Mouse (Mus musculus) MEL (cell line): ENCODE results near the gene Eif5b. TPM values are rescaled to one million over a fixed set of nuclear protein-coding genes. Genes with fewer than 3 reads are reported as not detected.

Experiments used
- DNase-seq: peaks from one replicate; pipeline ENCODE4 v3.0.0; 2011; ENCODE audit warnings: low read depth, low spot score
- H3K27ac ChIP-seq: 2 replicates; pipeline ENCODE4 v1.5.1; 2012; ENCODE audit warnings: low read depth, mild to moderate bottlenecking, control low read depth, low read length, moderate library complexity; ENCODE audit not compliant: control insufficient read depth
- H3K27me3 ChIP-seq, 2 experiments: fragments of 150-350 bp in 1 of 2; sonication (generic) in 1 of 2; 2 replicates each; pipeline ENCODE4 v1.6.1; 2012; ENCODE audit warnings: low read length in 2 of 2, mild to moderate bottlenecking in 2 of 2, improper control_type of control experiment in 1 of 2, moderate library complexity in 1 of 2; ENCODE audit not compliant: insufficient read depth in 2 of 2, control insufficient read depth in 1 of 2
- H3K36me3 ChIP-seq, 2 experiments: 2 replicates each; pipeline ENCODE4 v1.6.1; 2012 to 2014; ENCODE audit warnings: low read length in 2 of 2, improper control_type of control experiment in 1 of 2, inconsistent platforms in 1 of 2, mild to moderate bottlenecking in 1 of 2; ENCODE audit not compliant: insufficient read depth in 2 of 2, control insufficient read depth in 1 of 2
- H3K4me1 ChIP-seq, 2 experiments: fragments of 150-350 bp in 1 of 2; sonication (generic) in 1 of 2; 2 replicates each; pipeline ENCODE4 v1.6.1; 2012; ENCODE audit warnings: low read length in 2 of 2, improper control_type of control experiment in 1 of 2, mild to moderate bottlenecking in 1 of 2; ENCODE audit not compliant: insufficient read depth in 2 of 2, control insufficient read depth in 1 of 2
- H3K4me3 ChIP-seq, 2 experiments: fragments of 150-350 bp in 1 of 2; sonication (generic) in 1 of 2; 2 replicates each; pipeline ENCODE4 v1.5.1; 2012; ENCODE audit warnings: low read depth in 2 of 2, low read length in 2 of 2, mild to moderate bottlenecking in 2 of 2, moderate library complexity in 2 of 2, control low read depth in 1 of 2, improper control_type of control experiment in 1 of 2; ENCODE audit not compliant: control insufficient read depth in 1 of 2, insufficient read depth in 1 of 2
- H3K79me2 ChIP-seq: 2 replicates; pipeline ENCODE4 v1.6.1; 2012; ENCODE audit warnings: mild to moderate bottlenecking, low read length, moderate library complexity; ENCODE audit not compliant: control insufficient read depth, poor library complexity, insufficient read depth
- H3K9ac ChIP-seq: 2 replicates; pipeline ENCODE4 v1.6.1; 2012; ENCODE audit warnings: low read depth, mild to moderate bottlenecking, control low read depth, low read length, moderate library complexity; ENCODE audit not compliant: control insufficient read depth, poor library complexity, severe bottlenecking
- H3K9me3 ChIP-seq: fragments of 150-350 bp; sonication (generic); replicated peaks from 2 replicates; pipeline ENCODE4 v1.6.1; 2012; ENCODE audit warnings: mild to moderate bottlenecking, low read length, improper control_type of control experiment, moderate library complexity; ENCODE audit not compliant: insufficient read depth
- BHLHE40 ChIP-seq: IDR thresholded peaks from 2 replicates; pipeline ENCODE4 v1.6.1; 2012; ENCODE audit warnings: low read depth, mild to moderate bottlenecking, inconsistent platforms, low read length, improper control_type of control experiment, borderline replicate concordance
- CHD2 ChIP-seq: IDR thresholded peaks from 2 replicates; pipeline ENCODE4 v1.6.1; 2011; ENCODE audit warnings: low read length, improper control_type of control experiment
- CTCF ChIP-seq, 3 experiments: IDR thresholded peaks in 2 of 3; conservative IDR thresholded peaks in 1 of 3; 2 replicates each; pipeline ENCODE4 v1.5.1; 2011 to 2012; ENCODE audit warnings: low read length in 3 of 3, low read depth in 2 of 3, mild to moderate bottlenecking in 2 of 3, improper control_type of control experiment in 1 of 3, inconsistent platforms in 1 of 3, mixed read lengths in 1 of 3, moderate library complexity in 1 of 3; ENCODE audit not compliant: control insufficient read depth in 1 of 3, insufficient read depth in 1 of 3, poor library complexity in 1 of 3, severe bottlenecking in 1 of 3
- E2F4 ChIP-seq: IDR thresholded peaks from 2 replicates; pipeline ENCODE4 v1.6.1; 2011; ENCODE audit warnings: low read depth, low read length, improper control_type of control experiment, borderline replicate concordance
- ELF1 ChIP-seq: IDR thresholded peaks from 2 replicates; pipeline ENCODE4 v1.6.1; 2014; ENCODE audit warnings: low read depth, mild to moderate bottlenecking, inconsistent platforms, low read length, improper control_type of control experiment, moderate library complexity
- ETS1 ChIP-seq: IDR thresholded peaks from 2 replicates; pipeline ENCODE4 v1.6.1; 2012; ENCODE audit warnings: low read depth, mild to moderate bottlenecking, inconsistent platforms, low read length, improper control_type of control experiment, moderate library complexity
- GABPA ChIP-seq: IDR thresholded peaks from 2 replicates; pipeline ENCODE4 v1.6.1; 2012; ENCODE audit warnings: low read depth, mild to moderate bottlenecking, inconsistent platforms, low read length, improper control_type of control experiment, moderate library complexity
- GATA1 ChIP-seq: IDR thresholded peaks from 2 replicates; pipeline ENCODE4 v1.6.1; 2011; ENCODE audit warnings: low read depth, low read length, improper control_type of control experiment
- HCFC1 ChIP-seq: IDR thresholded peaks from 2 replicates; pipeline ENCODE4 v1.6.1; 2012; ENCODE audit warnings: low read depth, mild to moderate bottlenecking, inconsistent platforms, low read length, improper control_type of control experiment, moderate library complexity
- JUND ChIP-seq: IDR thresholded peaks from 2 replicates; pipeline ENCODE4 v1.6.1; 2011; ENCODE audit warnings: low read depth, mild to moderate bottlenecking, improper control_type of control experiment, low read length
- KAT2A ChIP-seq: conservative IDR thresholded peaks from 2 replicates; pipeline ENCODE4 v1.6.1; 2012; ENCODE audit warnings: low read depth, low read length, improper control_type of control experiment, inconsistent platforms
- MAFK ChIP-seq: IDR thresholded peaks from 2 replicates; pipeline ENCODE4 v1.6.1; 2011; ENCODE audit warnings: low read depth, mild to moderate bottlenecking, low read length, improper control_type of control experiment, borderline replicate concordance
- MAX ChIP-seq: IDR thresholded peaks from 2 replicates; pipeline ENCODE4 v1.6.1; 2011; ENCODE audit warnings: low read length, improper control_type of control experiment
- MAZ ChIP-seq: IDR thresholded peaks from 2 replicates; pipeline ENCODE4 v1.6.1; 2012; ENCODE audit warnings: low read depth, mild to moderate bottlenecking, inconsistent platforms, low read length, improper control_type of control experiment
- MXI1 ChIP-seq: IDR thresholded peaks from 2 replicates; pipeline ENCODE4 v1.6.1; 2011; ENCODE audit warnings: mild to moderate bottlenecking, low read depth, low read length, improper control_type of control experiment
- MYC ChIP-seq: IDR thresholded peaks from 2 replicates; pipeline ENCODE4 v1.6.1; 2011; ENCODE audit warnings: low read depth, mild to moderate bottlenecking, low read length, improper control_type of control experiment, moderate library complexity
- NELFE ChIP-seq: IDR thresholded peaks from 2 replicates; pipeline ENCODE4 v1.6.1; 2011; ENCODE audit warnings: low read depth, low read length, improper control_type of control experiment
- NRF1 ChIP-seq: IDR thresholded peaks from 2 replicates; pipeline ENCODE4 v1.6.1; 2014; ENCODE audit warnings: low read depth, mild to moderate bottlenecking, inconsistent platforms, low read length, improper control_type of control experiment, moderate library complexity; ENCODE audit not compliant: poor library complexity, insufficient read depth, severe bottlenecking
- POLR2A ChIP-seq, 2 experiments: IDR thresholded peaks; 2 replicates each; pipeline ENCODE4 v1.6.1; 2011 to 2012; ENCODE audit warnings: low read length in 2 of 2, mild to moderate bottlenecking in 2 of 2, control low read depth in 1 of 2, improper control_type of control experiment in 1 of 2, low read depth in 1 of 2, moderate library complexity in 1 of 2; ENCODE audit not compliant: control insufficient read depth in 1 of 2, insufficient read depth in 1 of 2, poor library complexity in 1 of 2
- RAD21 ChIP-seq: IDR thresholded peaks from 2 replicates; pipeline ENCODE4 v1.6.1; 2011; ENCODE audit warnings: mild to moderate bottlenecking, low read depth, low read length, improper control_type of control experiment
- SIN3A ChIP-seq: IDR thresholded peaks from 2 replicates; pipeline ENCODE4 v1.6.1; 2012; ENCODE audit warnings: low read length, improper control_type of control experiment, inconsistent platforms
- SMC3 ChIP-seq: IDR thresholded peaks from 2 replicates; pipeline ENCODE4 v1.6.1; 2011; ENCODE audit warnings: low read depth, low read length, improper control_type of control experiment
- TAL1 ChIP-seq: IDR thresholded peaks from 2 replicates; pipeline ENCODE4 v1.6.1; 2012; ENCODE audit warnings: mild to moderate bottlenecking, inconsistent platforms, low read length, moderate library complexity, mixed read lengths
- TBP ChIP-seq: IDR thresholded peaks from 2 replicates; pipeline ENCODE4 v1.8.0; 2011; ENCODE audit warnings: low read depth, low read length, improper control_type of control experiment
- TCF12 ChIP-seq: IDR thresholded peaks from 2 replicates; pipeline ENCODE4 v1.6.1; 2014; ENCODE audit warnings: low read depth, mild to moderate bottlenecking, inconsistent platforms, low read length, improper control_type of control experiment, moderate library complexity
- UBTF ChIP-seq: IDR thresholded peaks from 2 replicates; pipeline ENCODE4 v1.6.1; 2012; ENCODE audit warnings: low read depth, mild to moderate bottlenecking, inconsistent platforms, low read length, improper control_type of control experiment, moderate library complexity, borderline replicate concordance; ENCODE audit not compliant: insufficient read depth
- USF1 ChIP-seq: IDR thresholded peaks from 2 replicates; pipeline ENCODE4 v1.6.1; 2014; ENCODE audit warnings: low read depth, mild to moderate bottlenecking, inconsistent platforms, low read length, improper control_type of control experiment, moderate library complexity
- USF2 ChIP-seq, 2 experiments: IDR thresholded peaks; 2 replicates each; pipeline ENCODE4 v1.6.1; 2011 to 2012; ENCODE audit warnings: improper control_type of control experiment in 2 of 2, low read length in 2 of 2, borderline replicate concordance in 1 of 2, inconsistent platforms in 1 of 2, low read depth in 1 of 2, mild to moderate bottlenecking in 1 of 2; ENCODE audit not compliant: insufficient read depth in 1 of 2
- ZKSCAN1 ChIP-seq: IDR thresholded peaks from 2 replicates; pipeline ENCODE4 v1.6.1; 2012; ENCODE audit warnings: low read depth, mild to moderate bottlenecking, inconsistent platforms, low read length, improper control_type of control experiment, moderate library complexity
- ZNF384 ChIP-seq: IDR thresholded peaks from 2 replicates; pipeline ENCODE4 v1.6.1; 2012; ENCODE audit warnings: low read depth, mild to moderate bottlenecking, inconsistent platforms, low read length, improper control_type of control experiment
- polyA plus RNA-seq, 2 experiments: library from polyadenylated mRNA; stranded (reverse) in 1 of 2; unstranded in 1 of 2; fragments of >175 nt in 1 of 2; fragments of >200 nt in 1 of 2; gene quantifications; 2 replicates each; pipeline versions ENCODE4 v1.2.1 to v1.2.4; 2012; ENCODE audit warnings: low replicate concordance in 2 of 2, low read depth in 1 of 2; ENCODE audit not compliant: insufficient read length in 2 of 2, insufficient read depth in 1 of 2, missing spikeins in 1 of 2
- total RNA-seq: library from RNA; depleted of rRNA; stranded (reverse); fragments of 300-350 nt; gene quantifications from 2 replicates; pipeline ENCODE4 v1.2.3, GENCODE M21; 2012

Gene Eif5b
- total and polyA plus RNA-seq, 3 experiments: 24.2 to 186 (median 67.2) TPM

- TF ChIP-seq TBP (no peak), MAFK (no peak), KAT2A (no peak), BHLHE40 (no peak), ELF1 (no peak), MXI1 (no peak), UBTF (no peak), MAZ (no peak), JUND (no peak), POLR2A (IDR thresholded peaks at IDR 0.05; ENCODE audit: control insufficient read depth in 1 of 2, insufficient read depth in 1 of 2, low read depth in 1 of 2, low read length in 2 of 2, poor library complexity in 1 of 2) (no peak), RAD21 (no peak), HCFC1 (no peak), USF2 (IDR thresholded peaks at IDR 0.05; ENCODE audit: borderline replicate concordance in 1 of 2, insufficient read depth in 1 of 2, low read depth in 1 of 2, low read length in 2 of 2) (no peak), NRF1 (no peak), TAL1 (no peak), SIN3A (no peak), CHD2 (no peak), USF1 (no peak), GABPA (no peak), NELFE (no peak)
- no peak for DNase-seq
- H3K4me3 ChIP-seq: no peak overlapping the region
These were observed 51.8 kb downstream of the Eif5b start for GRCm38 (mm10) chr1:38049562-38049961.

GRCm38 (mm10) chr1:38055176-38055575 lies 57.4 kb downstream of the Eif5b start:
- no peaks in the 10 kb centered on the region for H3K27me3 ChIP-seq
- H3K4me1 ChIP-seq: no peaks in the 10 kb centered on the region
- no peak for TF ChIP-seq GABPA
- TF ChIP-seq TCF12: no peak
- no peak for TF ChIP-seq UBTF
- TF ChIP-seq JUND: no peak
- TF ChIP-seq MAX: no peak
- TF ChIP-seq ETS1: no peak
- TF ChIP-seq E2F4: no peak
- no peak for TF ChIP-seq SMC3
- TF ChIP-seq MYC: no peak
- no peak for TF ChIP-seq TBP
- TF ChIP-seq ZNF384: no peak
- no peak for TF ChIP-seq GATA1
- TF ChIP-seq CTCF (IDR thresholded peaks at IDR 0.05 in 2 of 3, conservative IDR thresholded peaks at IDR 0.05 in 1 of 3; ENCODE audit: control insufficient read depth in 1 of 3, insufficient read depth in 1 of 3, low read depth in 2 of 3, low read length in 3 of 3, poor library complexity in 1 of 3, severe bottlenecking in 1 of 3): no peak
- TF ChIP-seq TAL1: no peak
- TF ChIP-seq ZKSCAN1: no peak
- no peak overlapping the region for H3K9ac ChIP-seq
- H3K4me3 ChIP-seq: no peak overlapping the region
- H3K36me3 ChIP-seq: peaks cover 0 to 40% of the 10 kb centered on the region in 2 experiments; a peak in 2 of 4 replicates
- H3K27ac ChIP-seq: no peak overlapping the region
- H3K79me2 ChIP-seq: no peaks in the 10 kb centered on the region
- H3K9me3 ChIP-seq: no peaks in the 10 kb centered on the region
- no peak for DNase-seq

More at GRCm38 (mm10) chr1:38049562-38049961, 51.8 kb downstream of the Eif5b start:
- H3K9ac ChIP-seq: no peak overlapping the region
- H3K27me3 ChIP-seq: no peaks in the 10 kb centered on the region
- H3K27ac ChIP-seq: no peak overlapping the region
- no peaks in the 10 kb centered on the region for H3K9me3 ChIP-seq
- H3K4me1 ChIP-seq: no peaks in the 10 kb centered on the region
- no peaks in the 10 kb centered on the region for H3K79me2 ChIP-seq
- peaks cover 0 to 37% of the 10 kb centered on the region in 2 experiments; a peak in 2 of 4 replicates for H3K36me3 ChIP-seq
